Mouse (Mus musculus) heart, postnatal 25 days (tissue): Measurements from ENCODE around the gene Gpx1. TPM values are rescaled to one million over a fixed set of nuclear protein-coding genes. Genes with fewer than 3 reads are reported as not detected.

ENCODE experiments used
- DNase-seq: peaks from one replicate; pipeline ENCODE4 v3.0.0; 2022; ENCODE audit warnings: low spot score
- intact Hi-C: fragments of 180-260 bp; cut with DNase I; formaldehyde crosslinking; loops from one replicate; pipeline ENCODE4 v1.15.1; 2025
- total RNA-seq, 2 experiments: library from RNA; stranded (reverse); gene quantifications; 2 replicates each; pipeline ENCODE4 v1.2.3; 2021

Gene Gpx1
- total RNA-seq, 2 experiments from 2014 or later: 108 to 130 TPM

- intact Hi-C loops: no loop called here
- DNase-seq: no peak
These were observed 49.9 kb downstream of the Gpx1 start for GRCm38 (mm10) chr9:108388601-108389000.

- intact Hi-C loops: no loop called here
- no peak for DNase-seq
These were observed 50.5 kb downstream of the Gpx1 start for GRCm38 (mm10) chr9:108389220-108389619.

Other genes with a start within 250 kb of the Gpx1 start
- 10 to 100 TPM; 43.1 to 45.4 TPM for gene Apeh, start 244.3 kb upstream of the Gpx1 start, total RNA-seq
- gene Bsn, start 148.5 kb upstream of the Gpx1 start, total RNA-seq: under 1 TPM; 0.03 TPM
- 100 to 1,000 TPM; 328 to 348 TPM for gene Dag1, start 74.9 kb upstream of the Gpx1 start, total RNA-seq
- 10 to 100 TPM; 20.3 to 24.2 TPM for gene Nicn1, start 48.5 kb upstream of the Gpx1 start, total RNA-seq
- gene Amt, start 42.0 kb upstream of the Gpx1 start, total RNA-seq: 1 to 10 TPM; 4.9 to 6.6 TPM
- 100 to 1,000 TPM; 225 to 248 TPM for gene Rhoa, start 32.8 kb upstream of the Gpx1 start, total RNA-seq
- 10 to 100 TPM; 39.2 to 47.2 TPM for gene Tcta, start 32.7 kb upstream of the Gpx1 start, total RNA-seq
- gene Usp4, start 8.9 kb downstream of the Gpx1 start, total RNA-seq: 10 to 100 TPM; 71.1 to 71.4 TPM
- under 1 TPM; 0.73 to 0.78 TPM for gene 1700102P08Rik, start 53.9 kb downstream of the Gpx1 start, total RNA-seq
- gene Ccdc36, start 89.6 kb downstream of the Gpx1 start, total RNA-seq: not detected
- not detected for gene BC048562, start 97.6 kb downstream of the Gpx1 start, total RNA-seq
- 10 to 100 TPM; 25.8 to 26.4 TPM for gene Ccdc71, start 121.6 kb downstream of the Gpx1 start, total RNA-seq
- 10 to 100 TPM in 1 of 2 experiments, 1 to 10 TPM in 1; 9.5 to 10.1 TPM for gene Klhdc8b, start 122.7 kb downstream of the Gpx1 start, total RNA-seq
- gene Lamb2, start 140.8 kb downstream of the Gpx1 start, total RNA-seq: 100 to 1,000 TPM; 354 to 360 TPM
- 10 to 100 TPM; 78.7 to 93.7 TPM for gene Usp19, start 151.7 kb downstream of the Gpx1 start, total RNA-seq
- gene Qars, start 168.8 kb downstream of the Gpx1 start, total RNA-seq: 10 to 100 TPM; 74.2 to 74.3 TPM
- 10 to 100 TPM; 61.6 to 65.7 TPM for gene Qrich1, start 177.9 kb downstream of the Gpx1 start, total RNA-seq
- 10 to 100 TPM; 47.5 to 47.6 TPM for gene Impdh2, start 221.4 kb downstream of the Gpx1 start, total RNA-seq
- 10 to 100 TPM; 70.6 to 77.9 TPM for gene Ndufaf3, start 228.5 kb downstream of the Gpx1 start, total RNA-seq
- gene Dalrd3, start 231.0 kb downstream of the Gpx1 start, total RNA-seq: 10 to 100 TPM; 21.0 to 21.3 TPM
- gene Wdr6, start 239.8 kb downstream of the Gpx1 start, total RNA-seq: 10 to 100 TPM; 14.3 to 16.1 TPM